Mouse (Mus musculus): ENCODE measurements at regions not wholly inside any gene's neighbourhood (a gene's known extent, or its start where the extent isn't known, plus 50 kb on each side); places are given as distances from the start of the nearest gene placed in this dataset.

DNA sequence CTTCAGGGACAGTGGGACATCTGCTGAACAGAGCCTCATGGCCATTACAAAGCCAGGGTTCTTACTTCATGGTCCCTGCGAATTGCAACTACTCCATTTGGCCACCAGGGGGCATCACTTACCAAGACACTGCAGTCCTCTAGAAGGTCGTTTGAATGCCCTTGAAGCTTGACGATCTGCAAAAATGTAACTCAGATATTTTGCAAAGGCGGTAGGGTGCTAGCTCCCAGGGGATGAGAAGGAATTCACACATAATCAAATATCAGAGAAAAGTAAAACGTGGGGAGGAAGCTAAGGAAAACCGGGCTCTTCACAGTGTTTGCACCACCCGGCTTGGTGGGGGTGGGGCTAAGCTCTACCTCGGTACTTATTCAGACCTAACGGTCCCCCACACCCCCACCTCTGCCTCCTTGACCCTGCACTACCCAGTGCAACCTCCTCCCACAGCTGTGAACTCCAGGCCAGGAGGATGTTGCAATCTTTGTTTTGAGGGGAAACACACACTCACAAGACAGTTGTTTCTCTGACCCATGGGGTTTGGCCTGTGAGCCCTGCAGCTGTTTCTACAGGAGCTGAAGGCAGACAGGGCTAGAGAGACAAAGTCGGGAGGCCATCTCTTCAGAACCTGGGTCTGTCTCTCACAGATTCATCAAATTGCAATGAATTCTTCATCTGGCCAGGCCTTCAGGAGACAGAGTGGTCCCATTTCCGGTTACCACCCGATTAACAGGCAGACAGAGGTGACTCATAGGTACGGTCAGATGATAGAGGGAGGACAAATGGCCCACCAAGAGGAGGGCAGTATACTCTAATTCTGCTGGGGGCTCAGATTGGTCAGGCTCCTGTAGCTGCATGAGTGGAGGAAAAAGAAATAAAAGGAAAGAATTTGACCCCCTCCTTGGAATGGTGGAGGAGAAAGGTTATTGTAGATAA, 85.3 kb upstream of the Fam49a start:
- no peaks in the 10 kb centered on the region for H3K4me1 ChIP-seq (ENCODE audit: control insufficient read depth, insufficient read depth, low read length)
- no peaks in the 10 kb centered on the region for H3K27me3 ChIP-seq (replicated peaks; ENCODE audit: control insufficient read depth, insufficient read depth, low read length)
- H3K4me3 ChIP-seq (ENCODE audit: insufficient read depth, low read depth, low read length) = peak overlapping the region; percentile 31; the same call in 1 of the 2 replicates
- DNase-seq = peak; percentile 88
- H3K36me3 ChIP-seq (ENCODE audit: control insufficient read depth, insufficient read depth, low read length) = no peaks in the 10 kb centered on the region
- WGBS = 10% methylated on average over 13 of the region's 13 CpGs
- TF ChIP-seq POLR2A (IDR thresholded peaks at IDR 0.05; ENCODE audit: low read depth, low read length) (no peak), CTCF (conservative IDR thresholded peaks at IDR 0.05; ENCODE audit: insufficient read depth, insufficient read length, low read depth, low read length) (peak; percentile 88)
- H3K27ac ChIP-seq (ENCODE audit: insufficient read depth, low read depth, low read length) = no peak overlapping the region

- 92% methylated on average over 6 of the region's 6 CpGs for WGBS
- no peak overlapping the region for H3K4me3 ChIP-seq (ENCODE audit: insufficient read depth, low read depth, low read length)
- no peak overlapping the region for H3K27ac ChIP-seq (ENCODE audit: insufficient read depth, low read depth, low read length)
- no peaks in the 10 kb centered on the region for H3K27me3 ChIP-seq (replicated peaks; ENCODE audit: control insufficient read depth, insufficient read depth, low read length)
- DNase-seq = no peak
- no peaks in the 10 kb centered on the region for H3K4me1 ChIP-seq (ENCODE audit: control insufficient read depth, insufficient read depth, low read length)
- TF ChIP-seq CTCF (conservative IDR thresholded peaks at IDR 0.05; ENCODE audit: insufficient read depth, insufficient read length, low read depth, low read length) (no peak), POLR2A (IDR thresholded peaks at IDR 0.05; ENCODE audit: low read depth, low read length) (no peak)
- no peaks in the 10 kb centered on the region for H3K36me3 ChIP-seq (ENCODE audit: control insufficient read depth, insufficient read depth, low read length)
These were observed 84.5 kb upstream of the Fam49a start for GRCm38 (mm10) chr12:12177264-12178043.

DNA sequence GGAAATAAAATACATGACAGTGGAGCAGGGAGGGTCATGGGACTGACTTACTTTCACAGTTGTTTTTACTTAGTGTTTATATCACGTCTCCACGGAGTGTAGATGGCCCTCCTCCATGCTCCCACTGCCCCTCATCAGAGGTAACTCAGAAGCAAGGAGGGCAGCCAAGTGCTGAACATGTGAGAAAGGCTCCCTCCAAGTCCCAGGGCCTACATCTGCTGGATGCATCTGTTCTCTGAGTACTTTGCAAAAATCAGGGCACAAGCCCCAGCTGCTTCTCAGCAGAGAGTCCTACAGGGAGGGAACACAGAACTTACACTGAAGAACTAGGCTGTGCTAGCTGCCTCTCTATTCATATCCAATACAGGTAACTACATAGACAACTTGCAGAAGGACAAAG, 83.5 kb upstream of the Fam49a start:
- Histone ChIP-seq H3K27ac (ENCODE audit: insufficient read depth, low read depth, low read length) (no peak overlapping the region), H3K27me3 (replicated peaks; ENCODE audit: control insufficient read depth, insufficient read depth, low read length) (no peaks in the 10 kb centered on the region), H3K36me3 (ENCODE audit: control insufficient read depth, insufficient read depth, low read length) (no peaks in the 10 kb centered on the region), H3K4me1 (ENCODE audit: control insufficient read depth, insufficient read depth, low read length) (no peaks in the 10 kb centered on the region), H3K4me3 (ENCODE audit: insufficient read depth, low read depth, low read length) (no peak overlapping the region)
- TF ChIP-seq CTCF (conservative IDR thresholded peaks at IDR 0.05; ENCODE audit: insufficient read depth, insufficient read length, low read depth, low read length) (no peak), POLR2A (IDR thresholded peaks at IDR 0.05; ENCODE audit: low read depth, low read length) (no peak)
- DNase-seq = no peak
- 45% methylated on average over 2 of the region's 2 CpGs for WGBS

DNA sequence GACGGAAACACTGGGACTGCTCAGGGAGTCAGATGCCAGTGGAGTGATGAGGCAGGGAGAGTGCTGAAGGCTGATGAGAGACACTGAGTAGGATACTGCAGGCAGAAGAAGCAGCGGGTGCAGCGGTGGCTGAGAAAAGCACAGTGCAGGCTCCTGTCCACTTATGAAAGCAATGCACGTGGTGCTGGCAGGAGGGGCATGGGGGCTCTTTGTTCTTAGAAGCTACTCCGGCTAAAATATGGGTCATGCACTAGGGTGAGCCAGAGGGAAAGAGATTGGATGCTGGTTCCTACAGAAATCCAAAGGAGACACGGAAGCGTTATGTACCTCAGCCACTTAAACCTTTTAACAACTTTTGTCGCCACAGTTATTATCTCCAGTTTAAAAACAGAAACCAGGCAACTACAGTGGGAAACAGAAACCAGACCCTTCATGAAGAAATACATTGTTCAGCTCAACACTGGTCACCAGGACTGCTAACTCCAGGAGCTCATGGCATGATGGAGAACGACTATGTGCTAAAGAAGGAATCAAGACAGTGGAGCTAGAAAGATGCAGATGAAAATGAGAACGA, 82.6 kb upstream of the Fam49a start:
- no peaks in the 10 kb centered on the region for H3K4me1 ChIP-seq (ENCODE audit: control insufficient read depth, insufficient read depth, low read length)
- 61% methylated on average over 10 of the region's 10 CpGs for WGBS
- no peaks in the 10 kb centered on the region for H3K27me3 ChIP-seq (replicated peaks; ENCODE audit: control insufficient read depth, insufficient read depth, low read length)
- no peak overlapping the region for H3K27ac ChIP-seq (ENCODE audit: insufficient read depth, low read depth, low read length)
- no peaks in the 10 kb centered on the region for H3K36me3 ChIP-seq (ENCODE audit: control insufficient read depth, insufficient read depth, low read length)
- no peak for DNase-seq
- no peak overlapping the region for H3K4me3 ChIP-seq (ENCODE audit: insufficient read depth, low read depth, low read length)
- TF ChIP-seq CTCF (conservative IDR thresholded peaks at IDR 0.05; ENCODE audit: insufficient read depth, insufficient read length, low read depth, low read length) = no peak
- TF ChIP-seq POLR2A (IDR thresholded peaks at IDR 0.05; ENCODE audit: low read depth, low read length) = no peak

DNA sequence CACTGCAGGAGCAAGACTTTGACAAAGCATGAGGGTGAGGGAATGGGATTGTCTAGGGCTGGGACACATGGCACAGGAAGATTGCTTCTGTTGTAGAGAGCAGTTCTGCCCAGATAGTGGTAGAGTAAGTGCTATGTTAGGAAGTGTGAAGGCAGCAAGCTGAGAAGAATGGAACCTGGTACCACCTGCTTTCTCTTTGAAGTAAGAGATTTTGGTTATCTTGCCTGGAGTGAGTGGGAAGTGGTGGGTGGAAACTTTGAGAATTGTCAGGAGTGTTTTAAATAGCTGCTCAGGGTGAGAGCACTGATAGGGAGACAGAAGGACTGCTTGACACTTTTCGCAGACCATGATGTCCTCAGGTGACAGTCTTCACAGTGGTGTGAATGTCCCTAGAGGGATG, 81.0 kb upstream of the Fam49a start:
- 83% methylated on average over 1 of the region's 1 CpGs for WGBS
- Histone ChIP-seq H3K36me3 (ENCODE audit: control insufficient read depth, insufficient read depth, low read length) (no peaks in the 10 kb centered on the region), H3K27me3 (replicated peaks; ENCODE audit: control insufficient read depth, insufficient read depth, low read length) (no peaks in the 10 kb centered on the region), H3K27ac (ENCODE audit: insufficient read depth, low read depth, low read length) (no peak overlapping the region), H3K4me3 (ENCODE audit: insufficient read depth, low read depth, low read length) (no peak overlapping the region), H3K4me1 (ENCODE audit: control insufficient read depth, insufficient read depth, low read length) (no peaks in the 10 kb centered on the region)
- DNase-seq = no peak
- TF ChIP-seq CTCF (conservative IDR thresholded peaks at IDR 0.05; ENCODE audit: insufficient read depth, insufficient read length, low read depth, low read length) (no peak), POLR2A (IDR thresholded peaks at IDR 0.05; ENCODE audit: low read depth, low read length) (no peak)

DNA sequence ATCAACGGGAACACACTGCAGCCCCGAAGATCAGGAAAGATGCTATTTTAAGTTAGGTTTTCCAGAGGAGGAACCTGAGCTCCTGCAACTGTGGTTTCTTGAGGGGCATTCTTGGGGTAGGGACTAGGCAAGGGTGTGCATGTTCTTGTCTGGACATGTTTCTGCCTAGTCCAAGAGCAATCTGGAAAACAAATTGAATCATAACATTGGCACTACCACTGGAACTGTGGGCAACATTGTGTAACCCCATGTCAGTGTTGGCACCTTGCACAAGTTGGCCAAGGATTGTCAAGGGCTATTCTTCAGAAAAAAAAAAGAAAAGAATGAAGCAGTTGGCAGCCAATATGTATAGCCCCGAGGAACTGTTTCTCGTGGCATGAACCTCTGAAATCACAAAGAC, 80.3 kb upstream of the Fam49a start:
- Histone ChIP-seq H3K36me3 (ENCODE audit: control insufficient read depth, insufficient read depth, low read length) (no peaks in the 10 kb centered on the region), H3K27ac (ENCODE audit: insufficient read depth, low read depth, low read length) (no peak overlapping the region), H3K4me3 (ENCODE audit: insufficient read depth, low read depth, low read length) (no peak overlapping the region), H3K4me1 (ENCODE audit: control insufficient read depth, insufficient read depth, low read length) (no peaks in the 10 kb centered on the region), H3K27me3 (replicated peaks; ENCODE audit: control insufficient read depth, insufficient read depth, low read length) (no peaks in the 10 kb centered on the region)
- WGBS = 89% methylated on average over 4 of the region's 4 CpGs
- no peak for DNase-seq
- no peak for TF ChIP-seq CTCF (conservative IDR thresholded peaks at IDR 0.05; ENCODE audit: insufficient read depth, insufficient read length, low read depth, low read length)
- TF ChIP-seq POLR2A (IDR thresholded peaks at IDR 0.05; ENCODE audit: low read depth, low read length) = no peak

DNA sequence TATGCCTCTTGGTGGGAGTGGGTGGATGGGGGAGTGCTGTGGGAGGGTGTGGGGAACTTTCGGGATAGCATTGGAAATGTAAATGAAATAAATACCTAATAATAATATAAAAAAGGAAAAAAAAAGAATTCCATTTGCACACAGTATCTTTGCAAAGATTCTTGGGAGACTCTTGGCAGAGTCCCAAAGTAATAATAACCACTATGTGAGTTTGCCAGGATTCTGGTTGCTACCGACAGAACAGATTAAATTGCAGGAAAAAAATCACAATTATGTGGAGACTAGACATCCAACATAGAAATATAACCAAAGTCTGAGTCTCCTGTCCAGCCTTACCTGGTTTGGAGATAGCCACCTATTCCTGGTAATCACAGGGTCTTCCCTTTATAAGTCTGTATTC, 75.6 kb upstream of the Fam49a start:
- no peak overlapping the region for H3K27ac ChIP-seq (ENCODE audit: insufficient read depth, low read depth, low read length)
- no peaks in the 10 kb centered on the region for H3K27me3 ChIP-seq (replicated peaks; ENCODE audit: control insufficient read depth, insufficient read depth, low read length)
- H3K4me3 ChIP-seq (ENCODE audit: insufficient read depth, low read depth, low read length) = no peak overlapping the region
- WGBS = 81% methylated on average over 2 of the region's 2 CpGs
- H3K36me3 ChIP-seq (ENCODE audit: control insufficient read depth, insufficient read depth, low read length) = no peaks in the 10 kb centered on the region
- TF ChIP-seq CTCF (conservative IDR thresholded peaks at IDR 0.05; ENCODE audit: insufficient read depth, insufficient read length, low read depth, low read length) (no peak), POLR2A (IDR thresholded peaks at IDR 0.05; ENCODE audit: low read depth, low read length) (no peak)
- H3K4me1 ChIP-seq (ENCODE audit: control insufficient read depth, insufficient read depth, low read length) = no peaks in the 10 kb centered on the region
- no peak for DNase-seq

Measured in kidney, adult 2 months (tissue).